Mouse (Mus musculus): Measurements from ENCODE around the gene Stbd1. TPM values are rescaled to one million over a fixed set of nuclear protein-coding genes. Genes with fewer than 3 reads are reported as not detected.

Stbd1 gene
- total RNA-seq (2023): not detected

GRCm38 (mm10) chr5:92602691-92603690, at the start of gene Stbd1:
Stbd1 (plus strand) TSS chr5:92603041.

GRCm38 (mm10) chr5:92554891-92555511, 47.8 kb upstream of the Stbd1 start, which contains the start of gene Fam47e:
Fam47e (plus strand) TSS chr5:92555069.

Other genes starting within 250 kb of the Stbd1 start
- 49.2 TPM for gene Nup54, start 167.8 kb upstream of the Stbd1 start, total RNA-seq (2023)
- 35.9 TPM for gene Scarb2, start 96.2 kb upstream of the Stbd1 start, total RNA-seq (2023)
- not detected for gene Fam47e, start 48.0 kb upstream of the Stbd1 start, total RNA-seq (2023)
- not detected for gene Ccdc158, start 72.2 kb downstream of the Stbd1 start, total RNA-seq (2023)
- not detected for gene Shroom3, start 80.4 kb downstream of the Stbd1 start, total RNA-seq (2023)

All from CD8-positive naive resting alpha-beta T cell, adult 57 days (primary cell).